Mouse (Mus musculus) limb, embryonic 13.5 days (tissue): Measurements from ENCODE around the gene Gm10837. TPM values are rescaled to one million over a fixed set of nuclear protein-coding genes. Genes with fewer than 3 reads are reported as not detected.
A peak's percentile ranks its signal among the peaks of the same experiment; 100 is the strongest.

Source experiments
- ATAC-seq: fragments of 200-750 bp; cut with Nextera tagmentation; 2 replicates; pipeline ENCODE4 v1.8.0; 2017; ENCODE audit warnings: low read depth, moderate number of reproducible peaks, moderate TSS enrichment; ENCODE audit not compliant: low FRiP score
- H3K27ac ChIP-seq: fragments of 300-500 bp; sonication (generic); 2 replicates; pipeline ENCODE4 v1.5.1; 2015; ENCODE audit warnings: inconsistent platforms, mild to moderate bottlenecking, moderate library complexity
- H3K27me3 ChIP-seq: fragments of 300-500 bp; sonication (generic); 2 replicates; pipeline ENCODE4 v1.6.1; 2015; ENCODE audit warnings: mild to moderate bottlenecking, inconsistent platforms
- H3K36me3 ChIP-seq: fragments of 300-500 bp; sonication (generic); 2 replicates; pipeline ENCODE4 v1.6.1; 2015; ENCODE audit warnings: inconsistent platforms, mild to moderate bottlenecking, moderate library complexity
- H3K4me1 ChIP-seq: fragments of 300-500 bp; sonication (generic); 2 replicates; pipeline ENCODE4 v1.6.1; 2015; ENCODE audit warnings: inconsistent platforms
- H3K4me2 ChIP-seq: fragments of 300-500 bp; sonication (generic); replicated peaks from 2 replicates; pipeline ENCODE4 v1.6.1; 2015; ENCODE audit warnings: inconsistent platforms, mild to moderate bottlenecking, moderate library complexity
- H3K4me3 ChIP-seq: fragments of 300-500 bp; sonication (generic); 2 replicates; pipeline ENCODE4 v1.5.1; 2015; ENCODE audit warnings: moderate library complexity, mild to moderate bottlenecking, inconsistent platforms
- H3K9ac ChIP-seq: fragments of 300-500 bp; sonication (generic); 2 replicates; pipeline ENCODE4 v1.6.1; 2015; ENCODE audit warnings: mild to moderate bottlenecking, inconsistent platforms
- H3K9me3 ChIP-seq: fragments of 300-500 bp; sonication (generic); 2 replicates; pipeline ENCODE4 v1.6.1; 2016; ENCODE audit warnings: inconsistent platforms
- whole genome bisulfite sequencing: fragments of 180-500 bp; shearing (Covaris S2); methylation state at CpG from one replicate; pipeline ENCODE4 v1.1.7; 2015; 5-methylcytosine and 5-hydroxymethylcytosine counted together
- polyA plus RNA-seq: library from polyadenylated mRNA; unstranded; fragments of >200 nt; fragmentation: Nextera tagmentation; extraction: Ambion mirVana; gene quantifications from 2 replicates; pipeline ENCODE4 v1.2.1, GENCODE M21; 2015

Gene Gm10837
- polyA plus RNA-seq, 1 experiment from 2014 or later = not detected

- WGBS = 8% methylated on average over 18 of the region's 18 CpGs
- no peak for ATAC-seq
- Histone ChIP-seq H3K27ac (no peak overlapping the region), H3K36me3 (no peaks in the 10 kb centered on the region), H3K4me3 (no peak overlapping the region), H3K4me1 (peaks cover 36% of the 10 kb centered on the region), H3K27me3 (peaks cover 69% of the 10 kb centered on the region), H3K9ac (no peak overlapping the region), H3K9me3 (no peaks in the 10 kb centered on the region), H3K4me2 (0 out of 2 replicates have a peak overlapping the region, but pooled peaks have one; percentile 11)
Measured at GRCm38 (mm10) chr14:122483556-122484421, 6.6 kb upstream of the Gm10837 start.

- peak overlapping the region; percentile 55 for H3K4me2 ChIP-seq
- no peak for ATAC-seq
- H3K4me3 ChIP-seq = no peak overlapping the region
- H3K27me3 ChIP-seq = peaks cover 71% of the 10 kb centered on the region
- H3K4me1 ChIP-seq = peaks cover 33% of the 10 kb centered on the region
- H3K9me3 ChIP-seq = no peaks in the 10 kb centered on the region
- WGBS = 16% methylated on average over 4 of the region's 4 CpGs
- H3K9ac ChIP-seq = no peak overlapping the region
- H3K36me3 ChIP-seq = no peaks in the 10 kb centered on the region
- H3K27ac ChIP-seq = no peak overlapping the region
Measured at GRCm38 (mm10) chr14:122484458-122484843, 5.9 kb upstream of the Gm10837 start.

GRCm38 (mm10) chr14:122484844-122485551 is 5.4 kb upstream of the Gm10837 start:
- ATAC-seq = peak; percentile 25
- Histone ChIP-seq H3K9me3 (no peaks in the 10 kb centered on the region), H3K4me1 (peaks cover 33% of the 10 kb centered on the region), H3K4me3 (peak overlapping the region; percentile 19; the same call in 1 of the 2 replicates), H3K9ac (0 out of 2 replicates have a peak overlapping the region, but pooled peaks have one; percentile 19), H3K4me2 (peak overlapping the region; percentile 55), H3K36me3 (no peaks in the 10 kb centered on the region), H3K27me3 (peaks cover 77% of the 10 kb centered on the region), H3K27ac (no peak overlapping the region)
- WGBS = 2% methylated on average over 24 of the region's 24 CpGs

- H3K36me3 ChIP-seq = no peaks in the 10 kb centered on the region
- no peak overlapping the region for H3K9ac ChIP-seq
- H3K4me3 ChIP-seq = peak overlapping the region; percentile 19; the same call in 1 of the 2 replicates
- peaks cover 77% of the 10 kb centered on the region for H3K27me3 ChIP-seq
- H3K4me2 ChIP-seq = peak overlapping the region; percentile 55
- 2% methylated on average over 12 of the region's 12 CpGs for WGBS
- no peaks in the 10 kb centered on the region for H3K9me3 ChIP-seq
- peaks cover 40% of the 10 kb centered on the region for H3K4me1 ChIP-seq
- H3K27ac ChIP-seq = no peak overlapping the region
- no peak for ATAC-seq
Measured at GRCm38 (mm10) chr14:122485635-122486181, 4.7 kb upstream of the Gm10837 start.

GRCm38 (mm10) chr14:122486611-122487010 is 3.8 kb upstream of the Gm10837 start:
- no peak overlapping the region for H3K27ac ChIP-seq
- H3K36me3 ChIP-seq = no peaks in the 10 kb centered on the region
- peaks cover 37% of the 10 kb centered on the region for H3K4me1 ChIP-seq
- no peak overlapping the region for H3K9ac ChIP-seq
- no peak overlapping the region for H3K4me2 ChIP-seq
- H3K27me3 ChIP-seq = peaks cover 77% of the 10 kb centered on the region
- no peak for ATAC-seq
- H3K9me3 ChIP-seq = no peaks in the 10 kb centered on the region
- no peak overlapping the region for H3K4me3 ChIP-seq
- WGBS = 7% methylated on average over 1 of the region's 1 CpGs

GRCm38 (mm10) chr14:122487366-122487765 is 3.0 kb upstream of the Gm10837 start:
- Histone ChIP-seq H3K4me3 (no peak overlapping the region), H3K27me3 (peaks cover 72% of the 10 kb centered on the region), H3K4me1 (peaks cover 30% of the 10 kb centered on the region), H3K9me3 (no peaks in the 10 kb centered on the region), H3K27ac (no peak overlapping the region), H3K9ac (no peak overlapping the region), H3K4me2 (no peak overlapping the region), H3K36me3 (no peaks in the 10 kb centered on the region)
- 7% methylated on average over 5 of the region's 5 CpGs for WGBS
- no peak for ATAC-seq

- H3K4me2 ChIP-seq = peak overlapping the region; percentile 30; the same call in 1 of the 2 replicates
- no peak overlapping the region for H3K4me3 ChIP-seq
- no peaks in the 10 kb centered on the region for H3K36me3 ChIP-seq
- no peak overlapping the region for H3K9ac ChIP-seq
- WGBS = 2% methylated on average over 5 of the region's 5 CpGs
- peaks cover 23% of the 10 kb centered on the region for H3K4me1 ChIP-seq
- H3K9me3 ChIP-seq = no peaks in the 10 kb centered on the region
- peaks cover 66% of the 10 kb centered on the region for H3K27me3 ChIP-seq
- H3K27ac ChIP-seq = no peak overlapping the region
- ATAC-seq = no peak
Measured at GRCm38 (mm10) chr14:122489041-122489440, 1.3 kb upstream of the Gm10837 start.

- peaks cover 58% of the 10 kb centered on the region for H3K27me3 ChIP-seq
- H3K4me2 ChIP-seq = peak overlapping the region; percentile 71
- no peak overlapping the region for H3K27ac ChIP-seq
- peaks cover 19% of the 10 kb centered on the region for H3K4me1 ChIP-seq
- H3K4me3 ChIP-seq = peak overlapping the region; percentile 43; the same call in 1 of the 2 replicates
- no peaks in the 10 kb centered on the region for H3K9me3 ChIP-seq
- no peaks in the 10 kb centered on the region for H3K36me3 ChIP-seq
- 9% methylated on average over 12 of the region's 12 CpGs for WGBS
- peak overlapping the region; percentile 55 for H3K9ac ChIP-seq
- ATAC-seq = no peak
Measured at GRCm38 (mm10) chr14:122489686-122490414, 536 bp upstream of the Gm10837 start.

GRCm38 (mm10) chr14:122491521-122491920 is 1.1 kb downstream of the Gm10837 start:
- WGBS = 59% methylated on average over 6 of the region's 6 CpGs
- no peak for ATAC-seq
- peaks cover 47% of the 10 kb centered on the region for H3K27me3 ChIP-seq

GRCm38 (mm10) chr14:122492015-122492414 is 1.6 kb downstream of the Gm10837 start:
- Histone ChIP-seq H3K9ac (no peak overlapping the region), H3K27me3 (peaks cover 45% of the 10 kb centered on the region), H3K36me3 (no peaks in the 10 kb centered on the region), H3K4me3 (no peak overlapping the region), H3K9me3 (no peaks in the 10 kb centered on the region), H3K4me2 (no peak overlapping the region), H3K27ac (no peak overlapping the region), H3K4me1 (peaks cover 10% of the 10 kb centered on the region)
- ATAC-seq = no peak
- WGBS = 72% methylated on average over 1 of the region's 1 CpGs

More at GRCm38 (mm10) chr14:122491521-122491920, 1.1 kb downstream of the Gm10837 start:
- Histone ChIP-seq H3K27ac (no peak overlapping the region), H3K9me3 (no peaks in the 10 kb centered on the region), H3K4me3 (no peak overlapping the region), H3K4me1 (peaks cover 10% of the 10 kb centered on the region), H3K36me3 (no peaks in the 10 kb centered on the region), H3K4me2 (no peak overlapping the region), H3K9ac (no peak overlapping the region)

GRCm38 (mm10) chr14:122509058-122509457 is 18.7 kb downstream of the Gm10837 start:
- ATAC-seq = no peak
- H3K4me3 ChIP-seq = no peak overlapping the region
- no peak overlapping the region for H3K27ac ChIP-seq
- H3K27me3 ChIP-seq = no peaks in the 10 kb centered on the region; the same call in 1 of the 2 replicates
- no peaks in the 10 kb centered on the region for H3K4me1 ChIP-seq
- H3K9me3 ChIP-seq = no peaks in the 10 kb centered on the region
- no peak overlapping the region for H3K9ac ChIP-seq
- WGBS = 17% methylated on average over 2 of the region's 2 CpGs
- H3K36me3 ChIP-seq = no peaks in the 10 kb centered on the region
- no peak overlapping the region for H3K4me2 ChIP-seq
